Mouse (Mus musculus) adrenal gland, adult (tissue): ENCODE data around the gene Igfbp7.

Source experiments
- DNase-seq, 2 experiments: peaks; one replicate each; pipeline ENCODE4 v3.0.0; 2022 to 2023; ENCODE audit warnings: low spot score in 1 of 2; ENCODE audit not compliant: inconsistent age in 2 of 2

Gene Igfbp7

DNA sequence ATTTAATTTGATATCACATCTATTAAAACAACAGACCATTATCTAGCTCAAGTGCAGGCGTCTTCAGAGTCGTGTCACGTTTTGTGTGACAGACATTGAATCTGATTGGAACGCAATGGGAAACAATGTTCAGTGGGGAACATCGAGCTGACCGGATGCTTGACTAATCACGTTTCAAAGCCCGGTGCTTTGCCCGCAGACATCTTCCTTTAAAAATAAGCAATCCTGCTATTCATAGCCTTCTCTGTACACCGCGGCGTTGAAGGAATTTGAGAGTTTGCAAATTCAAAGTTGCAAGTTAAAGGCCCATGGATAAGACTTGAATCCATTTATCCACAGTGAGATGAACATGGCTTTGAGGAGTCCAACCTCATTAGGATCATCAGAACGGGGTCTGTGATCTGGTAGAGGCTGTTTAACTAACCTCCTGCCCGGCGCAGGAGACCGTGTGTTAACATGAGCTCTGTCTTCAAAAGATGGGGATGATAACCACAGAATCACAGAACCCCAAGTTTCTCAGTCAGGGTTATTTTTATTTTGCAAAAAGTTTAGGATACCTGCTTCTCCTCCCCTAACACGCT is 27.4 kb downstream of the Igfbp7 start:
- DNase-seq: no peak

DNA sequence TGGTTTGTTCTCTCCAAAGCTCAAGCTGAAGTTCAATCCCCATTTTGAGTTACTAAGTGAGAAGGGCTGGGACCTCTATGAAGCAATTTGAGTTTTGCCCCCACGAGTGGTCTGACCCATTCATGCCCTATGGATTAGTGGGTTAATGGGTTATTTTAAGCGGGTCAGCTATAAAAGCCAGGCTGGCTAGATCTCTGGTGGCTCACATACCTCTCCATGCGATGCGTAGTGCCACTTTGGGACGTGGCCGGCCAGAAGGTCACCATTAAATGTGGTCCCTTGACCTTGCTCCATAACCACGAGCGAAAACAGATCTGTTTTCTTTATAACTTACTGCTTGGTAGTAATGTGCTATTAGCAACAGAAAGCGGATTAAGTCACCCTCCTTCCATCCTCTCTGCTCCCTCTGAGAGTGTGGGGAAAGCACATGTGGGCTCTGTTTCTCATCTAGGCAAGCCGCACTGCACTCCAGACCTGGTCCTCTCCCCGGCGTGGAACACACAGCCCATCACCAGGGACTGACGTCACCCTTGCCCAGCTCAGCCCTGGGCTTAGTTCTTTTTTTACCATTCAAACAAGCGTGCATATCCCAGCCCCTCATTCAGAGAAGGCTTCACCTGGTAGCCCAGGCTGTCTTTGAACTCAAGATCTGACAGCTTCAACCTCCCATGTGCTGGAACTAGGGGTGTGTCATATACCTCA is 28.3 kb downstream of the Igfbp7 start:
- DNase-seq: no peak

DNA sequence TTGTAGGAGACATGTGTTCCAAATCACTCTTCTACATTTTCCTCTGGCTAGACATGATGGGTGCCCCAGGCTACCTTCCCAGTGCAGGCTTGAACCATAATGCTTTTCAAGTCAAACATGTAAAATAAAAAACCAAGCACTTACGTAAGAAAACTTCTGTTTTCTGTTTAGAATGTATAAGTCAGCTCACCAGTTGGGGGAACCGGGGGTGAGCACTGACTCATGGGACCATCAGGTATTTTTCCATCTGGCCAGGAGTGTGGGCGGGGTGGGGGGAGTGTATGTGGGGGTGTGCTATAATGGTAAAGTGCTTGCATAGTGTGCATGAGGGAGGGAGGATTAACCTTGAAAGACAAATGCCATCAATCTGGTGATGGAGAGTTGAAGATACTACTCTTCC is 29.8 kb downstream of the Igfbp7 start:
- DNase-seq: no peak

DNA sequence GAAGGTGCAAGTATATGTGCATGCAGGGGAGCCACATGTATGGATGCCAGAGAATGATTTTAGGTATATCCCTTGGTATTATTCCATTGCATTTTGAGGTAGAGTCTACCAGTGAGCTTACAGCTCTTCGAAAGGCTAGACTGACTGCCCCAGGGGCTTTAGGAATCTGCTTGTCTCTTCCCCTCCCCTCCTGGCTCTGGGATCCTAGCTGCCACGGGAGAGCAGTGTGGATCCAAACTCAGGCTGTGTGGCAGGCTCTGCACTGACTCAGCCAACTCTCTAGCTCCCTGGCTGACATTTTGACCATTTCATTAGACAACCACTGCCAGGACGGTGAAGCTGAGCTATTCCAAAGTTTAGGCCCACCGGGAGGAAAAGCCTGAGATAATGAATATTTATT is 32.3 kb downstream of the Igfbp7 start:
- no peak for DNase-seq

DNA sequence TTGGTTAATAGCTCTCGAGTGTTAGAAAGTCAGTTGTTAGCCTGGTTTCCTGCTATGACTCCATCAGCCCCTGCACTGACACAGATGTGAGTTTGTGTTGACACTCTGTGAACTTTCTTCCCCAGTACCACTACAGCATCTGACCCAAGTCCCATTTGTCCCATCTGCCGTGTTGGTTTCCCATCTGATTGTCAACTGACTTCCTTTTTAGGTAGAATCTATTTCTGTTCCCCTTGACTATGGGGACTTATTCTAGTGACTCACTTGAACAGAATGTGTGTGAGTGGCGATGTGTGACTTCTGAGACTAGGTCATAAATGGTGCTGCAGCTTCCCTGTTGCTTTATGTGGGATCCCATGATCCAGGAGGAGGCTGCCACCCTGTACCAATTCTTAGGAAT is 32.9 kb downstream of the Igfbp7 start:
- DNase-seq: no peak

DNA sequence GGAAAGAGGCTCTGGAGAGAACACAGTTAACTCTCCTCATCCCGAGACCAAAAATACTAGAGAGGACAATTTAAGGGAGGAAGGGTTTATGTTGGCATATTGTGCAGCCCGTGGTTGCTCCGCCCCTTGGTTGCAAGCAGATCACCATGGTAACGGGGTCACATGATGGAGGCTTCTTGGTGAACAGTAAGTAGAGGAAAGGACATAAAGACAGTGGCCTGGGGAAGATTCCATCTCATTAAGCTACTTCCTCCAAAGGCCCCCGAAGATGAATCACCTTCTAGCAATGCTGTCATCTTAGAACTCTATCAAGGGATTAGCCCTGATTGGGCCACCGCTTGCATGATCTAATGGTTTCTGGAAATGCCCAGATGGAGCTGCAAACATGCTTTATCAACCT is 35.1 kb downstream of the Igfbp7 start:
- peak in 1 of 2 experiments; percentile 72 for DNase-seq

DNA sequence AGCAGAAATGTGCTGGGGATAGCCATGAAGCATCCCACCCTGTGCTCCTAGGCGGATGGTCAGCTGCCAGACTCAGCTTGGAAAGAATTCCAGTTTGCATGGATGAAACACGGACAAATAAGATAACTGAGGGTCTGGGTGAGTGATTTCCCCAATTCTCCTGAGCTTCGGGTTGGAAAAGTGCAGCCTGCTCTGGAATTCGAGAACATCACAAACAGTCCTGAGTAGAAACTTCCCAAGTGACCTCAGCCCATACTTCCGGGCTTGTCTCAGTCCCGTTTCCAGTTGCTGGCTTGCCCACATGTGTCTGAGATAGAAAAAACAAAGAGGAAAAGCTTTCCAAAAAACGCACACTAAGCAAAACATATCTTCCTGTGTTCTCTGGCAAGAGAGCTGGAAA is 35.6 kb downstream of the Igfbp7 start:
- no peak for DNase-seq

DNA sequence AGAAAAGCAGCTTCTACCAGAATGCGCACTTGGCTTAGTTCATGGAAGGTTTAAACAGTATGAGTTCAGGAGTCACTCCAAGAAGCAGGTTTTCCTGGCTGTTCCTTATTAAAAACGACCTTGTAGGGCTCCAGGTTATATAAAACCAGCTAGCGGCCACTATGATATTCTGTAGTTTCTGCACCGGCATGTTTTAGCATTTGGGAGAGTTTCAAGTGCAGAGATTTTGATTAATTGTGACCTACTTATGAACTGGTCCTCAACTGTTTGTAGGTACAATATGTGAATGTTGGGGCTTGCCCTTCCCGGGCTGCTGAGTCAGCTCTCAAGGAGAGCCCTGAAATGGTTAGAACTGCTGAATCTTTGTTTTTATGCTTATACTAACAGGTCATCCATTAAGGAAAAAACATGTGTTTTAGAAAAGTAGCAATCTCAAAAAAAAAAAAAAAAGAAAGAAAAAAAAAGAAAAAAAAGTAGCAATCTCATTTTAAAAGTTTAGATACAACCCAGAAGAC is 37.4 kb downstream of the Igfbp7 start:
- no peak for DNase-seq

DNA sequence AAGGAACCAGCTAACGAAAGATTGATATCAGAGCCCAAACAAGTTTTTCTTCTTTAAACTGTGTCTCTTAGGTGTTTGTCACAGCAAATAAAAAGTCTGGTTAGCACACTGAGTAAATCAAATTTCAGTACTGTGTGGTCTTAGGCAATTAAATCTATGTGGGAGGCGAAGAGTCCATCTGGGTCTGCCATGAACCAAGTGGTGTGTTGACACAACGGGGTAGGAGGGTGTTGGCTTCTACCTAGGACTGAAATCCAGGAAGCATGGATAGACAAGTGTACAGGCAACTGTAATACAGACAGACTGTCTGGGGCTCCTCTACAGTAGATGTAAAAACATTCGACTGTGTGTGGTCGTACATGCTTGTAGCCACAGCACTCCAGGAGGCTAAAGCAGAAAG is 38.4 kb downstream of the Igfbp7 start:
- no peak for DNase-seq

DNA sequence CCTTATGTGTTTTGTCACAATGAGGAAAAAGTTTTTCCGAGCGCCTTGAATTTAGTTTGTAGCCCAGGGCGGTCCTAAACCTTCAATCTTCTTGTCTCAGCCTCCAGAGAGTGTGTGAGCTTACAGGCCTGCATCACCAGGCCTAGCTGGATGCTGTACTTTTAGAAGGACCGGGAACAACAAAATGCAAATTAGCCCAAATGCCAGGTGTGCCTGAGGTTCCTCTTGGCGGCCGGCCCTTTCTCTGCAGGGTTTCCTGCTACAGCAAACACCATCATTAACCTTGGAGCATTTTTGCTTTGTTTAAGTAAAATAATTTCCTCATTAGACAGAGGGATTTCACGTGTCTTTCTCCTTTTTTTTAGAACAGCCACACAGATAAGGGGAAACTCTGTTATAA is 39.6 kb downstream of the Igfbp7 start:
- no peak for DNase-seq

DNA sequence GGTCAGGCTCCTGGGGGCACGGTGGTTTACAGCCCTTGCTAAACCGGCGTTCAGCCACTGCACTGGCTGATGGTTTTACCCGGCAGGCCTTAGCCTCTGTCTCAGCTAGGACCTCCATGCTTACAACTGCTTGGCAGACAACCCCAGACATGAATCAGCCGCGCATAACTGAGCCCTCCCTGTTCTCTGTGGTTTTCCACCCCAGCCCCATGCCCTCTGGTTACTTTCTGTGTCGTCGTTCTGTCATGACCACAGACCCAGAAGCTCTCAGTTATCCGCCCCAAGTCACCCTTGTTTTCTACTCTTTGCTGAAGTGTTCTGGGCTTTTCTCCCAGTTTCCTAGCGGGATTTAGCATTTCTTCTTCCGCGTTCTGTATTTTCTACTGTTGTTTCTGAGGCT is 40.2 kb downstream of the Igfbp7 start:
- DNase-seq: peak; percentile 65 to 73

DNA sequence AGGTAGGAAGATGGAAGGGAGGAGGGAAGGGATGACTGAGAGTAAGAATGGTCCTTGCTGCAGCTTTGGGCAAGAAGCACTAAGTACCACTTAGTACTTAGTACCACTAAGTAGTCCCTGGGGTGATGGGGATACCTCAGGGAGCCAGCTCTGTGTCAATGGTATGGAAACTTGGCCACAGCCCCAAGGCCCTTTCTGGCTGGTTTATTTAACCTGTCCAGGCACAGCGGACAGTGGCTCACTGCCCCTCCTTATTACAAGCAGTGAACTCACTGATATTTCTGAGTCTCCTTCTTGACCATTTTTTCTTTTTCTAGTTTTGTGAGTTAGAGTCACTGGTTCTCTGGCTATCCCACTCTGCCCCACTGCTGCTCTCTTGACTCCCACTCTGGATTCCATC is 40.7 kb downstream of the Igfbp7 start:
- peak; percentile 47 to 62 for DNase-seq

DNA sequence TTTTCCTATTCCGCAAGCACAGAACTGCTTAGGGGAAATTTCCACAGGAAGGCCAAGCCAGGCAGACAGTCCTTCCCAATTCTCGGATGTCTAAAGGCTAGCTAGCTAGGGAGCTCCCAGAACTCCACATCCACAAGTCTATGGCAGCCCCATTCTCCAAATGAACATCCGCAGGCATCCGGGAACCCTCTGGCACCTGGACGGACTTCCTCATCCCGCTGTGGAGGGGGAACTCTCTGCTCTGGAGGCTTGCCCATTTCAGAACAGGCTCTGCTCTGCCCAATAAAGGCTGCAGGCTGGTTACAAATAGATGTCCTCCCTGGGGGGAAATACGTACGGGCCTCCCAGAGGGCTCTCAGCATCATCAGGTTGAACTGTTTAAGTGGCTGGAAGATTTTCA is 41.5 kb downstream of the Igfbp7 start:
- peak in 1 of 2 experiments; percentile 49 for DNase-seq

DNA sequence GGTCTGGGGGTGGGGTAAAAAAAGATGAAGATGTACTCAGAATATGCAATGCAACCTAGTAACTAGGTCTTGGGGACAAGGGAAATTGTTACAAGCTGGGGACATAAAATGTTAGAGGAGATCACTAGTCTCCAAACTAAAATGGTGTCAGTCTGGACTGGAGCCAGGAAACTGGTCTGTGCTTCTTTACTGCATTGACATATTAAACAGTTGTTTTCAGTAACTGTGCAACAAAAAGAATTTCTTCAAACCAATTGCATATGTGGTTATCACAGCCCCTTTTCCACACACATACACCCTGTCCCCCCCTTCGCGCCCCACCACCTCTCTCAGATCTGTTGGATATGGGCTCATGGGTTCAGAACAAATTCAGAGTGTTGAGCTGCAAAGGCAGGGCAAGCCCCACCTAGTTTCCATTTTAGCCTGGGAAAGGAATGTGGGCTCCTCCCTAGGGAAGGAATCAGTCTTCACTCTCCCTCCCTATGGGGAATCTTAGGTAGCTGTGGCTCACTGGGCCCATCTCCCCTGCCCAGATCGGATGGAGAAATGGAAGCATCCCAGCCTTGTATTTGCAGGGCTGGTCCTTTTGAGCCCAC is 43.3 kb downstream of the Igfbp7 start:
- peak in 1 of 2 experiments; percentile 33 for DNase-seq

DNA sequence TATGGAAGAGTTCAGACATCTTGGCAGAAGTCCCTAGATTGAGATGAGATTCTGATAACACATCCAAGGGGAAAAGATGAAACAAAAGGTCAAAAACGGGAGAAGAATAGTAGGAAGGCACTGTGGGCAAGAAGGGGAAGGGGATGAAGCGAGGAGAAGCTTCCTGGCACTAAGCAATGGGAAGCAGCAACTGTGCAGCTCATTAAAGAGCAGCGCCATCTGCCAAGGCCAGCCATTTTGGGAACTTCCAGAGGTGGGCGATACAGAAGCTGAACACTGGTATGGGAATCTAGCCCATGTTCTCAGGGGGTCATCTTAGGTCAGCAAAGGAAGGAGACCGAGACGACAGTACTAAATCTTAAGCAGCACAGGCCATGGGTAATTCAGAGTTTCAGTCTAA is 44.2 kb downstream of the Igfbp7 start:
- no peak for DNase-seq

DNA sequence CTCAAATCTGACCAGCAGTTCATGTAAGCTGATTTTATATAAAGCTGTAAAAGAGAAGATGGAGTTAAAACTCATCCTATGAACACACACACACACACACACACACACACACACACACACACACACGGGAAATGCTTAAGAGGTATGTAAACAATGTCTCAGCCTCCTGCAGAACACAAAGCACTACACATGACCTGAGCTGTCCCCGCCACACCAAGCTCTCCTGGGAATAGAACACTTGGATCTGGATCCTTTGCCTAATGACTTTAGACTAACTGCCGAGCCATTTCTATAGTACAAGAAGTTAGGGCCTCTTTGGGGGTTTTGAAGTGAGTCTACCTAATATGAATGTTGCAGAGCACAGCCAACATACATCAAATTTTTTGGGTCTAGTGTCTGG is 45.7 kb downstream of the Igfbp7 start:
- no peak for DNase-seq

DNA sequence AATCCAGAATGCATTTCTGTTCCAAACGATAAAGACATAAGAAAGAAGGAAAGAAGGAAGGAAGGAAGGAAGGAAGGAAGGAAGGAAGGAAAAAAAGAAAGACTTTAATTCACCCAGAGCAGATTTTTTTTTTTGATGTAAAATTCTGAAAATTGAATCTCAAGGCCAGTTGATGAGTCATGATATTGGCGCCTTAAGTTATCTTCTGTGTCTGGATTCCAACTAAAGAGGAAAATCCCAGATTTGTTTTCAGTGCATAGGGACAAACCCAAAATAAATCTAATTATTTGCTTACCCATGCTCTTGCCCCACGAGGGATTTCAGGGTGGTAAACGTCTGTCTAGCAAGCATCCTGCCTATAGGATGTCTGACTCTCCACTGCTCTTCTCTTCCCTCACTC is 46.8 kb downstream of the Igfbp7 start:
- peak in 1 of 2 experiments; percentile 63 for DNase-seq

DNA sequence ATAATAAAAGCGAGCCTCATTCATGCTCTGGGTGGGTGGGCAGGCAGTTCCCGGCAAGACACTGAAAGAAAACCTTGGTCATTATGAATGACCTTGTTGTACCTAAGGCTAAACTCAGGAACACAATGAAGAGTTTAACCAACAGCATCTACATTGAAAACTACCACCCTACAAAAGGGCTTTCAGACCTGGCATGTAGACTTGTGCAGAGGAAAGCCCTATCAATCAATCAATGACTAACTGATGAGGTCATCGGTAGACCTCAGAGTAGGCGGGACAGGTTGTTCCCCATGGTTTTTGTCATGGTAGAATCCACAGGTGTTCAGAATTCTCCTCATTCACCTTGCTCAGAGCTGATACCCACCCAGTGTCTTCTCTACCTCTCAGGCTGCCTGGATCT is 47.9 kb downstream of the Igfbp7 start:
- no peak for DNase-seq

DNA sequence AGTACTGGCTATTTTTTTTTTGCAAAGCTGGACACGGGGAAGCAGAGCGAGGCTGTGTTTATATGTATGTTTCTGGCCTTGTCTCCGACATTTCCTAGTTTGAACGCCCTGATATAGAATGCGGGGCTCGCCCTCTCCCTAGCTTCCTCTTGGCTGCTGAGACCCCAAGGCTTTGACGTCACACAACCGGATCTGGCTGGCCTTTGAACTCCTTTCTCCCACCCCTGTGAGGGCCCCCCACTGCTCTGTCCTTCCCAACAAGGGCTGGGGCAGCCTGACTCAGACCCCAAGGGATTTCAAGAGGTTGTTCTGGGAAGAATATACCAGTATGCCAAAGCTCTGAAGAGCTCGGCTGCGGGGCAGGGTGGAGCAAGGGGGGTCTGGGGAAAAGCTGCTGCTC is 49.5 kb downstream of the Igfbp7 start:
- peak; percentile 68 to 88 for DNase-seq

DNA sequence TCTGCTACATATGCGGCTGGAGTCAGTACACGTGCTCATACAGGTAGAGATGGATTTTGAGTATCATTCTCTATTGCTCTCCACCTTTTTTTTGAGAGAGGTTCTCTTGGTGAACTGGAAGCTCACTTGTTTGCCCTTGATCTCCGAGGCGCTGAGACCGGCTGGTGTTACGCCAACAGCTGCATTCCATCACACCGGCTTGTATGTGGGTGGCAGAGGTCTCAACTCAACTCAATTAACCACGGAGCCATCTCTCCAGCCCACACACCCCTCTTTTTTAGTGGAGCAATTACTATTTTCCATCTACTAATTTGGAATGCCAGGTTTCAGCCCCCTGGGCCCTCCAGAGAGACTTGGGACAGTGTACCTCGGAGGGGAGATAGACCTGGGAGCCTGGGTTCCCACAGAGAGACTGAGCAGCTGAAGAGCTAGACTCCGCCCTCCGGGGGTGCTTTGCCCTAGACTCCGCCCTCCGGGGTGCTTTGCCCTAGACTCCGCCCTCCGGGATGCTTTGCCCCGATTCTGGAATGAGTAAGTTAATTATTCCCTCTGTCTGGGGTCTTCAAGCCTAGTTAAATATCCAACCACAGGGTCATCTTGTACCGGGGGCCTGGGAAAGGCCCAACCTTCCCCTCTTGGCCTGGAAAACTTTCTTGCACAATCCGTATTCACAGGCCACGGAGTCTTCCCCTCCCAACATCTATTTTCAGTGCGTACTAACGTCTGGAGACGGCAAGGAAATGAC is 50.3 kb downstream of the Igfbp7 start:
- peak; percentile 89 to 96 for DNase-seq

DNA sequence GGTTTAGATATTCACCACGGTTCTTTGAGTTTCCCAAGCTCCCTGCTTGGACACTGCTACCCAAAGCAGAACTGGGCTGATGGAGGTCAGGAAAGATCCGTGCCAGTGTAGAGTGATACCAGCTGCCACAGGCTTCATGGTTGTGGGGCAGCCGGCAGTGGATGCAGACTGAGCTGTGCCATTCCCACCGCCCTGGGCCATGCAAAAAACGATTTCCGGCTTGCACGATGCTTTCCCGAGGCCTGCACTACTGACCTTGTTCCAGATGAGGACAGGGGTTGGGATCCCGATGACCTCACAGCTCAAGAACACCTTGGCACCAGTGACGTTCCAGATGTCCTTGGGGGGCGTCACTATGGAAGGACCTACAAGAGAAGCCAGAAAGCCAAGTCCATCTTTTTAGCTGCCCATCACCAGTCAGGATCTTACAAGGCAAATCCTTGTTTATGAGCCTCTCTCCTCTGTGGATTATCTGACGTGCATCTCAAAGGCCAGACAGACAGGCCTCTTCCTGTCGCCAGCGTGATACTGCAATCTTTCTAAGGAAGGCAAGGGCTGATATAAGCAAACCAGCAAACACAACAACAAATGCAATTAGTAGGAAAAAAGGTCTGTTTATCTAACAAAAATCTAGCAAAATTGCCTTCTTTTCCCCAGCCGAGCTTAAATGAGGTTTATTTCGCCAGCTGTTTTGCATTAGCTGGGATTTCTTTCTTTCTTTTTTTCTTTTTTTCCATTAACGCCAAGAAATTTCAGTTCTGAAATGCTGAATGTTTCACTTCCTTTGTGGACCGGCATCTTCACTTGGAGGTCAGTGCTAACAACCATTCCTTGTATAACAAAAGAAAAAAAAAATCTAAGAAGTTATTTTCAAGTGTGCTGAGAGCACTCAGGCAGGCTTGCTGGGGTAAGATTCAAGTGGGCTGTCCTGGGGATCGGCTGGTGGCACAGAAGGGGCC is 52.3 kb downstream of the Igfbp7 start:
- peak; percentile 74 to 88 for DNase-seq
